Mouse (Mus musculus) G1E (cell line): Measurements from ENCODE around the gene Dmpk. TPM values are rescaled to one million over a fixed set of nuclear protein-coding genes. Genes with fewer than 3 reads are reported as not detected.

Experiments used
- ATAC-seq: 2 replicates; pipeline ENCODE4 v1.8.0; 2016; ENCODE audit warnings: mild to moderate bottlenecking; ENCODE audit not compliant: insufficient number of reproducible peaks, poor library complexity, low FRiP score, severe bottlenecking; ENCODE audit errors: extremely low read depth
- DNase-seq: peaks from one replicate; pipeline ENCODE4 v3.0.0; 2012; ENCODE audit warnings: low spot score
- H3K27me3 ChIP-seq: 2 replicates; pipeline ENCODE4 v1.6.1; 2012; ENCODE audit warnings: mild to moderate bottlenecking, low read length, inconsistent platforms; ENCODE audit not compliant: insufficient read depth
- H3K36me3 ChIP-seq: replicated peaks from 2 replicates; pipeline ENCODE3; 2012; ENCODE audit warnings: mild to moderate bottlenecking, inconsistent platforms
- H3K4me1 ChIP-seq: 2 replicates; pipeline ENCODE4 v1.6.1; 2012; ENCODE audit warnings: low read depth, low read length, inconsistent platforms, mixed read lengths; ENCODE audit not compliant: insufficient read depth
- H3K4me3 ChIP-seq: 2 replicates; pipeline ENCODE4 v1.5.1; 2012; ENCODE audit warnings: low read depth, mild to moderate bottlenecking, inconsistent platforms, low read length, moderate library complexity, mixed read lengths
- H3K9me3 ChIP-seq: replicated peaks from 2 replicates; pipeline ENCODE4 v1.6.1; 2012; ENCODE audit warnings: inconsistent platforms
- CTCF ChIP-seq: IDR thresholded peaks from 2 replicates; pipeline ENCODE4 v1.5.1; 2012; ENCODE audit warnings: low read depth, low read length, inconsistent platforms, mixed read lengths
- GATA1 ChIP-seq: IDR thresholded peaks from 2 replicates; pipeline ENCODE4 v1.6.1; 2012; ENCODE audit warnings: borderline replicate concordance, low read length, inconsistent platforms, mixed read lengths
- GATA2 ChIP-seq: IDR thresholded peaks from 2 replicates; pipeline ENCODE4 v1.6.1; 2012; ENCODE audit warnings: low read depth, low read length, inconsistent platforms, borderline replicate concordance
- POLR2AphosphoS5 ChIP-seq: IDR thresholded peaks from 2 replicates; pipeline ENCODE4 v1.6.1; 2012; ENCODE audit warnings: low read depth, low read length, inconsistent platforms; ENCODE audit not compliant: insufficient replicate concordance
- TAL1 ChIP-seq: conservative IDR thresholded peaks from 2 replicates; pipeline ENCODE4 v1.6.1; 2012; ENCODE audit warnings: low read depth, low read length, inconsistent platforms, mixed read lengths
- polyA plus RNA-seq: library from polyadenylated mRNA; stranded (reverse); fragments of >175 nt; gene quantifications from 2 replicates; pipeline ENCODE4 v1.2.3, GENCODE M21; 2012
- total RNA-seq, 2 experiments: library from RNA; stranded (forward) in 1 of 2; stranded (reverse) in 1 of 2; fragments of 200-1000 nt in 1 of 2; fragments of >200 nt in 1 of 2; fragmentation: Nextera tagmentation in 1 of 2; gene quantifications; 2 replicates each; pipeline ENCODE4 v1.2.3; 2014 to 2017

Gene Dmpk
- total and polyA plus RNA-seq, 3 experiments: 7.3 to 82.1 (median 27.5) TPM

DNA sequence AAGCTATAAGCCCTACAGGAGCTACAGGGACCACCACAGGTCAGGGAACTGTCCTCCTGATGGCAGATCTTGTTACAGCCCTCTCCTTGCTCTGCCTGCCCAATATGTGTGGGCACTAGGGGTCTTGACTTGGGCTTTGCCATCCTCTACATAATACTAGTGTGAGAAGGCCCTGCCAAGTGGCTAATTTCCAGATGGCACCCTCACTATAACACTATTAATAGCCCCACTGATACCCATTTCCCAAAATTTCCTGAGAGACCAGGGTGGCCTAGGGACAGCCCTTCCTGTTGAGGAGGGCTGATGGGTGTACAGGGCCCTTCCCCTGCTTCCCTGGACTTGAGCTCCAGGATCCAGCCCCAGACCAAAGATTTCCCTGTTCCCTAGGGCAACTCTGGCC, 14.2 kb downstream of the Dmpk start:
- peaks cover 50% of the 10 kb centered on the region for H3K27me3 ChIP-seq
- no peak for ATAC-seq
- no peak overlapping the region for H3K4me3 ChIP-seq

DNA sequence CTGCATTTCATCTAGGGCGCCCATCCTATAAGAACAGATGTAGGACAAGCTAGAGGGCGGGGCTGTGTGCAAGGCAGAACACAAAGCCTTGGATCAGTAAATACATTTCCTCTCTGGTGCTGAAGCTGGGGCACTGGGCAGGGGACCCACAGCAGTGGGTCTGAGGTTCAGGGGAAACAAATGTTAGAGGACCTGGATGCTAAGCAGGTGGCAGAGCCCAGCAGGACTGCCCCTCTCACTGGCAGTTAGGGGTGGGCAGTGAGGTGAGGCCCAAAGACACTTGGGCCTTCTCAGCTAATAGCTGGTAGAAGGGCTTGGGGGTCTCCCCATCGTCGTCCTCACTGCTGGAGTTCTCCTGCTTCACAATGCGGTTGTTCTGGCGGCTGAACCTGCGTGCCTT, 15.2 kb downstream of the Dmpk start:
- Histone ChIP-seq H3K4me3 (no peak overlapping the region), H3K4me1 (peaks cover 34% of the 10 kb centered on the region), H3K9me3 (no peaks in the 10 kb centered on the region), H3K27me3 (peaks cover 60% of the 10 kb centered on the region), H3K36me3 (peaks cover 18% of the 10 kb centered on the region)
- no peak for DNase-seq
- TF ChIP-seq GATA1 (no peak), CTCF (no peak), GATA2 (no peak), TAL1 (no peak), POLR2AphosphoS5 (no peak)
- no peak for ATAC-seq

More for the DNA sequence above, 14.2 kb downstream of the Dmpk start:
- TF ChIP-seq GATA1: no peak
- TF ChIP-seq CTCF: no peak
- TF ChIP-seq GATA2: no peak
- TF ChIP-seq POLR2AphosphoS5: no peak
- TF ChIP-seq TAL1: no peak
- peaks cover 23% of the 10 kb centered on the region for H3K36me3 ChIP-seq
- DNase-seq: no peak
- H3K4me1 ChIP-seq: peaks cover 43% of the 10 kb centered on the region
- H3K9me3 ChIP-seq: no peaks in the 10 kb centered on the region

DNA sequence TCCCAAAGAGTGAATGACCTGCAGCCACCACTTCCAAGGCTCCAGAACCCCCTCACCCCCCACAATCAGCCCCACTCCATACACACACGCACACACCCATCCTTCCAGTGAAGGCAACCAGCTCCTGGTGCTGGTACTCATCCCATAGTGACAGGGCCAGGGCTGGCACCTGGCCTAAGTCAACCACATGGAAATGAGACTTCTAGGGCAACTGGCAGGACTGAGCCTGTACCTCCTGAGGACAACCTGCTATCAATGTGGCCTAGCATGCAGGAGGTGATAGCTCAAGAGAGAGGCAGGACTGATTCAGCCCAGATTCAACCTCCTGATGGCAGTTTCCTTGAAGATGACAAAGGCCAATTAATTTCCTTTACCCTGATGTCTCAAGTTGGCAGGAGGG, 16.6 kb downstream of the Dmpk start:
- Histone ChIP-seq H3K27me3 (peaks cover 70% of the 10 kb centered on the region), H3K4me3 (no peak overlapping the region), H3K9me3 (no peaks in the 10 kb centered on the region), H3K36me3 (peaks cover 18% of the 10 kb centered on the region), H3K4me1 (peaks cover 23% of the 10 kb centered on the region)
- no peak for TF ChIP-seq GATA1
- no peak for TF ChIP-seq POLR2AphosphoS5
- no peak for ATAC-seq
- no peak for DNase-seq

DNA sequence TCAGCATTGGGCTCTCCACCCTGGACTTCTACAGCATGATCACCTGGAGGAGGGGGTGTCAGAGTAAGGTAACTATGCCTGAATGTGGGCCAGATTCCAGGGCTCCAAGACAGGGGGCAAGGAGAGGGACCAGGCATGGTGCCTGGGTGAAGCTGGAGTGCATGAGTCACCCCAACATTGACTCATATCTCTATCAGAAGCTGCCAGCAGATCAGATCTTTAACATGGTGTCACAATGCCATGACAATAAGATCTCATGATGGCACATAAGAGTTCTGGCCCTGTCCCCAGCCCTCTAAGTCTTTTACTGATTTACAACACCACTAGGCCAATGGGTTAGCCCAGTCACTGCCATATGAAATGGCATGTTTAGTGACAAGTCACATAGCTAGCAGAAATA, 20.1 kb downstream of the Dmpk start:
- no peaks in the 10 kb centered on the region for H3K36me3 ChIP-seq
- H3K4me3 ChIP-seq: no peak overlapping the region
- no peaks in the 10 kb centered on the region; the same call in 1 of the 2 replicates for H3K4me1 ChIP-seq
- TF ChIP-seq CTCF (no peak), GATA2 (no peak), GATA1 (no peak), POLR2AphosphoS5 (no peak), TAL1 (no peak)
- ATAC-seq: no peak
- H3K27me3 ChIP-seq: peaks cover 84% of the 10 kb centered on the region
- H3K9me3 ChIP-seq: no peaks in the 10 kb centered on the region
- no peak for DNase-seq

DNA sequence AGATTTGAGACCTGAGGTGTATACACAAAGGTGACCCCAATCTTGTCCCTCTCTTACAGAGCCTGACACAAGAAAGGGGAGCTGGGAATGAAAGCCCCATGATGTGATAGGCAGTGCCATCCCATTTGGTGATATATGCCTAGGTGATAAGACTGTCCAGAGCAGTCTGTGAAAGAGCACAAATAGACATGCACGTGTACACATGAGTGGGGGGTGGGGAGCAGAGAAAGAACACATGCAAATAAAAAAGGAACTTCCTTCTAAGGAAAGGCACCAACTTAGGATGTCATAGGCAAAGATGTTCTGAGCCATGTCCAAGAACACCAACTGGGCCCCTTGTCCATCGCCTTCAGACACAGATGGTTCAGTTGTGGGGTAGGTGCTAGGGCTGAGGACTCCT, 20.8 kb downstream of the Dmpk start:
- H3K27me3 ChIP-seq: peaks cover 85% of the 10 kb centered on the region
- no peak overlapping the region for H3K4me3 ChIP-seq
- DNase-seq: no peak
- no peak for ATAC-seq
- TF ChIP-seq GATA2 (no peak), POLR2AphosphoS5 (no peak), TAL1 (no peak), GATA1 (no peak), CTCF (no peak)
- H3K4me1 ChIP-seq: no peaks in the 10 kb centered on the region; the same call in 1 of the 2 replicates
- H3K9me3 ChIP-seq: no peaks in the 10 kb centered on the region
- H3K36me3 ChIP-seq: no peaks in the 10 kb centered on the region

DNA sequence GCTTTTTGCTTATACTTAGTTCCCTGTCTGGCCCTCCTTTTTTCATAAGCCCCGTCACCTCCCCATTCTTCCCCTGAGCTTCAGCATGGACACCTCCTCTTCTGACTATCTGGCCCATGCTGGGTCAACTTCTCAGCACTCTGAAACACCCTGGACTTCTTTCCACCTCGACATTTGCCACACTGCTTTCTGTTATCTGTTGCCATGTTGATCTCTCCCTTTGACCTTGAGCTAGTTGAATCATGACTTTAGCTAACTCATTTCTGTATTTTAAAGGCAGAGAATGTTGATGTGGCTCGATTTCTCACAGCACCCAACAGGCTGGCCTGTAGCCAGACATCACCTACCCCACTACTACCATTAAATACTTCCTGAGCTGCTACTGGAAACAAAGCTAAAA, 23.8 kb downstream of the Dmpk start:
- ATAC-seq: no peak
- no peak for DNase-seq
- no peak for TF ChIP-seq POLR2AphosphoS5
- no peak for TF ChIP-seq CTCF
- Histone ChIP-seq H3K9me3 (no peaks in the 10 kb centered on the region), H3K4me1 (no peaks in the 10 kb centered on the region; the same call in 1 of the 2 replicates), H3K36me3 (no peaks in the 10 kb centered on the region), H3K27me3 (peaks cover 78% of the 10 kb centered on the region), H3K4me3 (no peak overlapping the region)

DNA sequence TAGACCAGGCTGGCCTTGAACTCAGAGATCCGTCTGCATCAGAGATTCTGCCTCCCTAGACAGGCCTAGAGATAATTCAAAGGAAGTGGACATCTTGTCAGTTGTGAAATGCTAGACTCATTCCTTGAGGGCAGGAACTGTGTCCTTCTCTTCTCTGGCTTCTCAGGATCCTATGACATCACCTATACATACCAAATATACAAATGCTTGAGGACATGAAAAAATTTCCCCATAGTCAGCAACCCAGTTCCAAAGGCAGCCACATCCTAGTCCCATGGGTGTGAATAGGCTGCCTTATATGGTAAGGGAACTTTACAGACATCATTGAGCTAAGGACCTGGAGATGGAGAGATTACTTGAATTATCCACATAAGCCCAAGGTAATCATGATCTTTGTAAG, 25.9 kb downstream of the Dmpk start:
- no peak for ATAC-seq
- DNase-seq: no peak
- peaks cover 65% of the 10 kb centered on the region for H3K27me3 ChIP-seq
- H3K36me3 ChIP-seq: no peaks in the 10 kb centered on the region
- no peak overlapping the region for H3K4me3 ChIP-seq
- H3K9me3 ChIP-seq: no peaks in the 10 kb centered on the region
- TF ChIP-seq TAL1 (no peak), GATA2 (no peak), CTCF (no peak), POLR2AphosphoS5 (no peak), GATA1 (no peak)
- no peaks in the 10 kb centered on the region; the same call in 1 of the 2 replicates for H3K4me1 ChIP-seq
